Mouse (Mus musculus) retina, postnatal 7 days (tissue): ENCODE data around the gene Tkfc.
"Not testable (repeated sequence)": the region's sequence is repeated elsewhere in the genome, so short reads cannot be mapped to it uniquely, and the experiment has no call there.

ENCODE experiments used
- DNase-seq: peaks from one replicate; pipeline ENCODE4 v3.0.0-alpha.2; 2012; ENCODE audit warnings: low read depth, low spot score

Tkfc gene

DNA sequence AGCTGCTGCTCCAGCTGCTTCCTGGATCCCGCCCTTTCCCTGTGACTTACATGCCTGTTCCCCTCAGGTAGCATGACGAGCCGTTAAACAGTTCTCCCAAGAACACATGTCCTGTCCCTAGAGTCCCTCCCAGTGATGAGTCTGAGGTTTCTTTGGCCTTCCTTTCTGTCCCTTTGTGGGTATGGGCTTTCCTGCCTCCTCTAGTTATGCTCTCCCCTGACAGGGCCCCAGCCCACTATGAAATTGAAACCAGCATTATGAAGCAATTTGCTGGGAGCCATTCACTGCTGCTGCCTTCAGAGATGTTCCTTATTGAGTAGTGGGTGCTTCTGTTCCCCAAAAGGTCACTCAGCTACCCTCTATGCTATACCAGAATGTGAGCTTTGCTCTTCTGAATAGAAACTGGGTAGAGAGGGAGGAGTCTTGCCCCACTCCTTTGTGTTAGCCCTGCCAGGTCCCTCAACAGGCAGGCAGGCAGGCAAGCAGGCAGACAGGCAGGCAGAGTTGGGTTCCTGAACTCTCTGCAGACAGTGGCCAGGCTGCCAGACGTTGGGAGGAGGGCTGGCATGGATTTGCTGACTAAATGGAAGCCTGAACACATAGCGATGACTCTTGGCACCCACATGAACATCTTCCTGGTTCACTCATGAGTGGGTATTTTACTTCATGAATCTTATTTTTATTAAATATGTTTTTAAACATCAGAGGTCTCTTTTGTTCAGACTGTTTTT, 16.2 kb downstream of the Tkfc start:
- DNase-seq: no peak

DNA sequence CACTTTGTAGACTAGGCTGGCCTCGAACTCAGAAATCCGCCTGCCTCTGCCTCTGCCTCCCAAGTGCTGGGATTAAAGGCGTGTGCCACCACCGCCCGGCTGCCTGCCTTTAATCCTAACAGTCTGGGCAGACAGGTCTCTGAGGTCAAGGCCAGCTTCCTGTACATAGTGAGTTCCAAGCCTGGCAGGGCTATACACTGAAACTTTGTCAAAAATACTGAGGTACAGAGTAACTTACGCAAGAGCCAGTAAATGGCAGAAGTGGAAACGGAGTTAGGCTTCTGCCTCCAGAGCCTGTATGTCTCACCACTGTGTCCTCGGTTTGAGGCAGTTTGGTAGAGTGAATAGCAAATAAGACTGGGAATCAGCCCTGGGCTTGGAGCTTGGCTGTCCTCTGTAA, 18.2 kb downstream of the Tkfc start:
- DNase-seq: no peak

DNA sequence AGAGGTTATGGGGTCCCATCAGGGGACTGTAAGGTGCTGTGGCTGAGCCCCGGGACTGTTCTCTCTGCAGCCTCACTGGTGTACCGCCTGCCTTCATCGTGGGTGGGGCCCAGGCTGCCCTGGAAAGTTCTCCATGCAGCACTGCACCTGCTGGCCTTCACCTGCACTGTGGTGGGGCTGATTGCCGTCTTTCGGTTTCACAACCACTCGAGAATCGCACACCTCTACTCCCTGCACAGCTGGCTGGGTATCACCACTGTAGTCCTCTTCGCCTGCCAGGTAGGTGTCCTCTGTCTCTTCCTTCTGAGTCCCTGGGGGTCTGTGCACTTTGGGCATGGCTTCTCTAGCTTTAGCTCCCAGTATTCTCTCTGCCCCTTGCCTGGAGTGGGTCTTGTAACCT, 20.3 kb downstream of the Tkfc start:
- DNase-seq: no peak

DNA sequence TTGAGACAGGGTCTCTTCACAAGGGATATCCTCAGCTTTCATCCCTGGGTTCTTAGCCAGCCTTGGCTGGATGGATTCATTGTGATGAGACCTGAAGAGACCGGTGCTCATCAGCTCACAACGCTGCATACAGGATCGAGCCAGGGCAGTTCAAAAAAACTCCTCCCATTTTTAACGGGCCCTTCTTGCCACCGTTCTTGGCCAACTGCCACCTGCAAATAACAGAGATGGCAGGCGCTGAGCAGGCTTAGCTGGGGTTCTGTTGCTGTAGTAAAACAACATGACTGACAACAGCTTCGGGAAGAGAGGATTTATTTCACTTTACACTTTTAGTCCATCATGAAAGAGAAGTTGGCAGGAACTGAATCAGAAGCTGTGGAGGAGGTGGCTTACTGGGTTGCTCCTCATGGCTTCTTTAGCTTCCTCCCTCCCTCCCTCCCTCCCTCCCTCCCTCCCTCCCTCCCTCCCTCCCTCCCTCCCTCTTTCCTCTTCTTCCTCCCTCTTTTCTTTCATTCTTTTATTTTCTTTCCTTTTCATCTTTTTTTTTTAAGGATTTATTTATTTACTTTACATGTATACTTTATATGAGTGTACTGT, 21.8 kb downstream of the Tkfc start:
- DNase-seq: no peak

DNA sequence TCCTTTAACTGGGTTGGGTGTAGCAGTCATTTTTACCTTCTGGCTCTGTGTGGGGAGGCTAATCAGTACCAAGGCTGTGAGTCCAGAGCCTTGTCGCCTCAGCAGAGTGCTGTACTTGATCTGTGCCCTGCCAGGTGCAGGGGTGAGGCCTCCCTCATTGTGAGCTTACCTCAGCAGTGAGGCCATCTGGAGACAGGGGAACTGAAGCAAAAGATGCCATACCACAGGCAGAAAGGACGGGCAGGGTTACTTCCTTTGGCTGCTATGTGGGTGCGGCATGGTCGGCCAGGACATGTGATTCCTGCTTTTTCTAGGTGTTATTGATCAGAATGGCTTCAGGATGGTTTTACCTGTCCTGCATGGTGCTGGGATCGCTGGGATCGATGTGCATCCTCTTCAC, 23.5 kb downstream of the Tkfc start:
- no peak for DNase-seq

DNA sequence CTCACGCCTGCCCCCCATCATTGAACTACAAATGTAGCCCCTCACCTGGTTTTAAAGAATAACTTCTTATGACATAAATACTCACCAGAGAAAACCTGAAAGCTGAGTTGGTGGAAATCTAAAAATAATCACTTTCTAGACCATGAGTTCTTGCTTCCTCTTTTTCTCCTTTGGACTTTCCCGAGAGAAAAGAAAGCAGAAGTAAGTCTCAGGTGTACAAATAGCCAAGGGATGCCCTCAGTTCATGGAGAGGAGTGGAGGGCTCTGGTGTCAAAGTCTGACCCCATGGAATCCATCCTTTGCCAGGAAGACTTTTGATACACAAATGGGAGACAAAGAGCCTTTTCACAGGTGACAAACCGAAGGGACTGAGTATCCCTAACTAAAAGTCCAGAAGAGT, 24.7 kb downstream of the Tkfc start:
- DNase-seq: no peak

DNA sequence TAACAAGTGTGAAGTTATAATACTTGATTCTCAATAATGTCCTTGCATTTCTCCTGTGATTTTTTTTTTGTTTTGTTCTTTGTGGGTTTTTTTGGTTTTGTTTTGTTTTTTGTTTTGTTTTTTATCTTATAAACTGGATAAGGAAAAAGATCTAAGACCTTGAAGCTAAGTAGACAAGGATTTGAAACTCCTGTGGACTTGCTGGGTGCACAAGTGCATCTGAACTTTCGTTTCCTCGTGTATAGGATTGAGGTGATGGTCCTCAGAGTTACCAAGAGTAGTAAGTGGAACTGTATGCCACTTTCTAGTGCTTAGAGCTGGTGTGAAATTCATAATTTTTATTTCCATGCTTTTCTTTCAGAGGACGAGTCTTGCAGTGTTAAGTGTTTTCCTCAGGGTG, 25.4 kb downstream of the Tkfc start:
- no peak for DNase-seq

DNA sequence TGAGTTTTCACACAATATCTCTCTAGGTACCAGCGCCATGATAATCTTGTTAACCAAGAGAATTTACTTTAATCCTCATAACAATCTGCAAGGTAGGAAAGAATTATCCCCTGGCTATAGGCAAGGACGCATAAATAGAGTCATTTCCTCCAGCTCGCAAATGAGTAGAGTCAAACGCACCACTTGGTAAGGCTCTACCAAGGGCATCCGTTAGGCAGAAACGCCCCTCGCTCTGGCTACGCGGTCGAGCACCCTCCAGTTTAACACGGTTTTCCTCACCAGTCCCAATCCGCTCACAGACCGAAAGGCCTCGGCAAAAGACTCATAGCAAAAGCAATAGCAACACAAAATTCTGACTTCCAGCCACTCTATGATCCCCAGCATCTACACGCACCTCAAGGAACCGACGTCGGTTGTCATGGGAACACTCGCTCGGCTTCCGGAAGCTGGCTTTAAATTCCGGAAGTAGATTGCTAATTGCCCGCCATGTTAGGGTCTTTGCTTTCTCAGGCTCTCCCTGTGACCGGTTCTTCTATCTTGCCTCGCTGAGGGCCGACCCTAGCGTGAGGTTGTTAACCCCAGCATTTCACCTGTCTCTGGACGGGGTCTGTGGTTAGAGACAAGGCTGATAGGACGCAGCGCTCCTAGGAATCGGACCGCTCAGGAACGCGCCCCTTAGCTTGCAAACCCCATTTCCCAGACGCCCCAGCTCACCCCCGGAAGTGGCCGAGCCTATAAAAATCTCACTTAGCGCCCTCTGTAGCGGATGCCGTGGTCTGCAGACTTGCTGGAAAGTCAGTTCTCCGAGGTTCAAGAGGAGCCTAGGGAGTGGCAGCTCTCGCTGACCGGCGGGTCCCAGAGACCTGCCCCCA, 28.5 kb downstream of the Tkfc start, which contains the start of the genes Cyb561a3 and Tmem138:
Gene Cyb561a3, plus strand, starts transcription at position 483 of the 872 bp plus-strand sequence.
Gene Tmem138, minus strand, starts transcription at position 673 of the 872 bp plus-strand sequence.
- DNase-seq: peak; percentile 89

DNA sequence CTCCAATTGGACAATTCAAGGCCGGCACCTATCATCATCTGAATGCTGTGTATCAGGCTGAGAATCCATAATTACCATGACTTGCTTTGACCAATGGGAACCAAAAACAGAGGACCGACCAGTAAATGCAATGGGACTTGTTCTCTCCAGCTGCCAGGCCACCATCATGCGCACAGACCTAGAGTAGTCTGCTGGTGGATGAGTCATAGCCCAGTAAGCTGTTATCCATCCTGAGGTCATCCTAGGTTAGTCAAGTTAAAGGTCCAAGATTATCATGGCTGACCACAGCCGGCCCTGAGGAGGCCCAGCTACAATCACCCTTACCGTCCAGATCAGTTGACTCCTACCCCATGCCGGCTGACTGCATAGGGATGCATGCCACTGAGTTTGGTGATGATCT, 35.8 kb downstream of the Tkfc start:
- DNase-seq: no peak

DNA sequence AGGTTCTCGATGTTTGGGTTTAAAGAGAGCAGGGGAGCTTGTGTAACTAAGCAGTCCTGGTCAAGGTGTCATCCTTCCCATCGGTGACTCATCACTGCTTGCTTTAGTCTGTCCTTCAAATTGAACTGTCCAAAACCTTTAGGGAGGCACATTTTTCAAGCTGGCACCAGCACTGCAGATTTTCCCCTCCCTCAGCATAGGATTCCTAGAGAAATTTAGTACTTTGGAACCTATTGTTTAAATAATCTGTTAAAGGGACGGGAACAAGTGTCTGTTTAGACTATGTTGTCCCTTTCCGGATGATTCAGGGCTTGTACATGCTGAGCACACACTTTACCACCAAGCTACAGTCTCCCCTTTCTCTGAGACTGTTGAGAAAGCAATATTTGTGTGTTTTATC, 40.2 kb downstream of the Tkfc start:
- no peak for DNase-seq

DNA sequence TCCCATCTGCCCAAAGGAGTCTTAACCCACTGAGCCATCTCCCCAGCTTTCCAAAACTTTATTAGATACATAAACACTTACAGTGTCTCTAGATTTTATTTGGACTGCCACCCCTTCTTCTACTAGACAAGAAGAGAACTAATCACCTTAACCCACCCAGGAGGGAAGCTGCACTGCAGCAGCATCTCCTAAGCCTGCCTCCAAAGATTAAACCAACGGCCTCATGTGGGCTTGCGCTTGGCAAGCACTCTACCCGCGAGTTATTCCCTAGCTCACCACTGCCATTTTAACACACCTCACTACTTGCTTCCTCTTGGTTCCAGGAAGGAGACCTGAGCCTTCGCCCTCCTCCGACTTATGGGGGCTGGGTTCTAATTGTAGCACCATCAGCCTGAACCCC, 41.2 kb downstream of the Tkfc start:
- DNase-seq: no peak

DNA sequence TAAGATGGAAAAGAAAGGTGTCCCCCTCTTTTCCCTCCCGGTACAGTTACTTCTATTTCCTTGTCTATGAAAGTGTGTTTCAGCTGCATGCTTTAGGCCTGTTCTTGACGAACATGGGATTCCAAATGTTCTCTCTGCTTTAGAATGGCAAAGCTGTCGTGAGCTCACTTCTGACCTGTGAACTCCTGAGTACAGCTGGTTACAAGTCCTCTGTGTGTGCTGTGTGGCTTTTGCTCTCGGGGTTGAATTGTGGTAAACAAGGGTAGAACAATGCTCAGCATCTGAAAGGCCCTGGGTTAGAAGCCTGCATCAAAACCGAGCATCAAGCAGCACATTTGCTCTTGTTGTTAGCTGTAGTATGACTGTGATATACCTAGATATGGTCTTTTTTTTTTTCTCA, 43.1 kb downstream of the Tkfc start:
- DNase-seq: no peak

DNA sequence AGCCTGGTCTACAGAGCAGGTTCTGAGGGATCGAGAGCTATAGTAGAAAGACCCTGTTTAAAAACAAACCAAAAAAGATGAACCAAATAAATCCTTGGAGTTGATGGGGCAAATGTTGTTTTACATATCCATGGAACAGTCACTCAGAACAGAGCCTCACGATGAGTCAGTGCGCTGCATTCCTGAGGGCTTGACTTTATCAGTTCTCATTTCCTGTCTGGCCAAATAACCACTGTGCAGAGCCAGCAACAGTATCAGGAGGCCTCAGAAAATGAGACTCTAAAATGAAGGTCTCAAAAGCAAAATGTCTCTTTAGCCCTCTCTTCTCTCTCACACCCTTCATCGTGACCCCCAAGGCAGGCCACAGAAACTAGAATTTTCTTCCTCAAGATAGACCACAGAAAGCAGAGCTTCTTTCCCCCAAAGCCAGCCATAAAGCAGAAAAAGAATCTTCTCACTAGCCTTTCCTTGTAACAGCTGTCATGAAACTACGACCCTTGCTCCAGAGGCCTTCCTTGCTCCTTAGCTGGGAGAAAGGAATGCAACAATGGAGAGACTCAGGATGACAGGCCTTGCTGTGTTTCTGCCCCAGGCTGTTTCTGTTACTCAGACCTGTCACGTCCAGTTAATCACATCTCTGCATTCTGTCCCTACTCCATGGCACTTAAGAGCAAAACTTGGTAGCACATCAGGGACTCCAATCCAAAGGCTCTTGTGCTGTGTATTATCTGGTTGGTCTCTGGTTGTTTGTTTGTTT, 43.7 kb downstream of the Tkfc start:
- DNase-seq: no peak

DNA sequence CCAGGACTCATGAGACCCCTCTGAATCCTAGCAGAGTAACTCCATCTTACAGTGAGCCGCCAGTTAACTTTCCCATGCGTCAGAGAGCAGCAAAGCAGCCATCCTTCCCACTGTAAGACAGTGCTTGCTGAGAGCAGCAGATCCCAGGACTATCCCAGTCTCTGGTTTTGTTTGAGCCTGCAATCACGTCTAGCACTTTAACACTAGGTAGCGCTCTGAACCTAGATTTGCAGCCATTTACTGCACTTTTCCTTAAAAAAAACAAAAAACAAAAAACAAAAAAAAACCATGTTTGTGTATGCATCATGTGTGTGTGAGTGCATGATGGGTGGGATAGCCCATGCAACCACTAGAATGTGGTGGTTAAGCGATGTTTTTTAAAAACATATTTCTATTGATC, 45.3 kb downstream of the Tkfc start:
- DNase-seq: no peak

DNA sequence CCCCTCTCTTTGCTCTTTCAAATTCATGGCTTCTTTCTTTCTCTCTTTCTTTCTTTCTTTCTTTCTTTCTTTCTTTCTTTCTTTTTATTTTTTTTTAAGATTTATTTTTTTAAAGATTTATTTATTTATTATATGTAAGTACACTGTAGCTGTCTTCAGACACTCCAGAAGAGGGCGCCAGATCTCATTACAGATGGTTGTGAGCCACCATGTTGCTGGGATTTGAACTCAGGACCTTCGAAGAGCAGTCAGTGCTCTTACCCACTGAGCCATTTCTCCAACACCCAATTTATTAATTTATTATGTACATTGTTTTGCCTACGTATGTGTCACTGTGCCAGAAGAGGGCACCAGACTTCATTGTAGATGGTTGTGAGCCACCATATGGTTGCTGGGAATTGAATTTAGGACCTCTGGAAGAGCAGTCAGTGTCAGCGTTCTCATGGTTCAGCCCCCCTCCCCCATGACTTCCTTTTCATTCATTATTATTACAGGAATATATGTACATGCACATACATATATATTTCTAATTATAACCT, 47.5 kb downstream of the Tkfc start:
- DNase-seq: not testable (repeated sequence)

DNA sequence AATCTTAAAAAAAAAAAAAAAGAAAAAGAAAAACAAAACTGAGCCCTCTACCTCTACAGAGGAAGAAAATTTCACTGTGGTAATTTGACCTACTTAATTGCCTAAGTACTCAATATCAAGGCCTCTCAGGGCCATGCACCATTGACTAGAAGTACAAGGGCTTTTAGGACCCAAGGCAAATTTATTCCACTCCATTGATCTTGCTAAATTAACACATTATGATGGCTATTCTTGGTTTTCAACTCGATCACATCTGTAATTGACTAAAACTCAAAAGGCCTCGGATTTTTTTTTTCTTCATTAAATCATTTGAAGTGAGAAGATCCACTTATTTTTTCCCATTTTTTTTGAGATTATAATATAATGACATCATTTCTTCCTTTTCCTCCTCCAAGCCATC, 48.0 kb downstream of the Tkfc start:
- no peak for DNase-seq

DNA sequence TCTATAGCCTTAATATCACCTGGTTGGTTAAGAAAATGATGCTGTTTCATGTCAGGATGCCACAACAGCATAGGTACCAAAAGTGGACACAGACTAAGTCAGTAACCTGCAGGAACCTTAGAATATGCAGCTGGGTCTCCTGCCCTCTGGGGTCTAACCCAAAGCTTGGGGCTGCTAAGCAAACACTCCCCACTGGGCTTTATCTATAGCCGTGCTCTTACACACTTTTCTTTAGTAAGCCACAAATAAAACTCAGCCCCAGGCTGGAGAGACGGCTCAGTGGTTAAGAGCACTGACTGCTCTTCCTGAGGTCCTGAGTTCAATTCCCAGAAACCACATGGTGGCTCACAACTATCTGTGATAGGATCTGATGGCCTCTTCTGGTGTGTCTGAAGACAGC, 48.5 kb downstream of the Tkfc start:
- DNase-seq: no peak

DNA sequence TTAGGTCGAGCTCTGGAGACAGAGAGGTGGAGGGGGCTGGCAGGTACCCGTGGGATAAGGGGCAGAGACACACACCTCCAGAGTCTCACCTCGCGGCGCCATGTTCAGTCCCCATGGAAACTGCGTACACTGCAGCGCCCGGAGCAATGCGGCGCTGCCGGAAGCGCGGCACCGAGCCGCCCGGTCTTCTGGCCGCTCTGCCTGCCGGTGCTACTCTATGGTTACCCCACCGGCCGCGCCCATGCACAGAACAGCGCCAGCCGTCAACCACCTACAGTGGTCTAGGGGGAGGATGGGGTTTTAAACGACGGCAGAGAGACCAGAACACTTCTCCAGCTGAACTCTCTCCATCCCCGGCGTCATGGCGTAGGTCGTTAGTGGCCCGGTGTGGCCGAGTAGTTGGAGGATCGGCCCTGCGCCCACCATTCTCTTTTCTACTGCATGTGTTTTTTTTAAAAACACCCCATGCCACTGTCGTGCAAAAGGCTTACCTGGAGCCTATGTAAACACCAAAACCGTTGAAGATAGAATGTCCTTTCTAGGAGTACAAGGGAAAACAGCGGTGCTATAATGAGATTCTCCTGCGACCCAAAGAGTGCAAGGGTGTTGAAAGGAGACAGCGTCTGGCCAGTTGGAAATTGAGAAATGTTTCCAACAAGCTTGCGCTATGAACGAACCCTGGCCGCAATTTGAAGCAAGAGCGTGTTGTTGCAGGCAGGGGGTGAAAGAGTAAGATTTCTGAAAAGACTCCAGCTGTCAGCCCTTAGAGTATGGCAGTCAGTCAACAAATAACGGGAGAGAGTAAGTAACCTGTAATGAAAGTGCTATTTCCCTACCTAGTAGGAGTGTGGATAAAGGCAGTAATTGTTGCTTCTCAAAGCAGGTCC, 49.6 kb downstream of the Tkfc start, which contains the start of gene Tmem216:
Gene Tmem216, minus strand, starts transcription at position 615 of the 887 bp plus-strand sequence.
- DNase-seq: peak; percentile 67

DNA sequence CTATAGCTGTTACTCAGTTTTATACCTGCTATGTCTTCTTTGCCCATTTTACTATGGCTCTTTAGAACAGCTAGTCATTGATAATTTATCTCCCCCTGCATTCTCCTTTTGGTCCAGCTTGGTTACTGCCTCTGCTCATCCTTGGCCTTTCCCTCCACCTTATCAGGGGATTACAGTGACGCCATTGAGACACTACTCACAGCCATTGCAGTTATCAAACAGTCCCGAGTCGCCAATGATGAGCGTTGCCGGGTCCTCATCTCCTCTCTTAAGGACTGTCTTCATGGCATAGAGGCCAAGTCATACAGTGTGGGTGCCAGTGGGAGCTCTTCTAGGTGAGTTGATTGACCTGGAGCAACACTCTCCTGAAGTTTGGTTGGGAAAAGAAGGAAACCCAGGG, 66.0 kb downstream of the Tkfc start:
- DNase-seq: no peak
